Mouse (Mus musculus) right cerebral cortex, adult 18-20 months (tissue): ENCODE measurements around the gene Lpin2.

Experiments used
- DNase-seq: peaks from one replicate; pipeline ENCODE4 v3.0.0; 2022; ENCODE audit warnings: mixed read lengths

Lpin2 gene

DNA sequence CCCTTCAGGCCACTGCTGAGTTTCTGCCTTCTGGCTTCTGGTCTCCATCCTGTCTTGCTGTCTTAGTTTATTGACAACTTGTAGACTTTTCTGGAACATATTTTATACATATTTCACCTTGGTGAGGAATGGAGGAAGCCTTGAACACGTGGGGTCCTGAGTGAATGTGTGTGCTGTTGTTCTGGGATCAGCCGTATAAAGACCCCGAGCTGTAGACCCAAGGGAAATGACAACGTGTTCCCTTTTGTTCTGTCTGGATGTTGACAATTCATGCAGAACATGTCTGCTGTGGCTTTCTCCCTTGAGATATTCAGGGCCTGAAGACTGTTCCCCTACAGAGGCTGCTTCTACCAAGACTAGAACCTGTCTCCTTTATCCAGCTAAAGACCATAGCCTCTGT, 5.0 kb upstream of the Lpin2 start:
- DNase-seq, result no peak

DNA sequence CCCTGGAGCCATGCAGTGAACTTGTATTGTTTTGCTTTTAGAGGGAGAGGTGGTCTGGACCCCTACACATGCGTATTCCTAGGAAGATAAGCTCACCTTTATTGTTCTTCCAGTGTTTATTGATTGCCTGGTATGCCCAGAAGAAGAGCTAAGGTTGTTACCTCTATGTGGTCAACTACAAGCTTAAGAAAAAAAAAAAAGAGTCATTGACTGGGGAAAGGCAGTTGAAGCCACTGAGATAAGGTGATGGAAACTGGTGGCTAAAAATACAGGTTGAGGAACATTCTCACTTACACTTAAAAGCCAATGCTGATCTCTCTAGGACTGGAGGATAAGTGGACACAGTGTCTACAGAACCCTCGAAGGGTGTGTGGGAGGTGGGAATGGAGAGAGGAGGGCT, 4.4 kb upstream of the Lpin2 start:
- DNase-seq, result no peak

DNA sequence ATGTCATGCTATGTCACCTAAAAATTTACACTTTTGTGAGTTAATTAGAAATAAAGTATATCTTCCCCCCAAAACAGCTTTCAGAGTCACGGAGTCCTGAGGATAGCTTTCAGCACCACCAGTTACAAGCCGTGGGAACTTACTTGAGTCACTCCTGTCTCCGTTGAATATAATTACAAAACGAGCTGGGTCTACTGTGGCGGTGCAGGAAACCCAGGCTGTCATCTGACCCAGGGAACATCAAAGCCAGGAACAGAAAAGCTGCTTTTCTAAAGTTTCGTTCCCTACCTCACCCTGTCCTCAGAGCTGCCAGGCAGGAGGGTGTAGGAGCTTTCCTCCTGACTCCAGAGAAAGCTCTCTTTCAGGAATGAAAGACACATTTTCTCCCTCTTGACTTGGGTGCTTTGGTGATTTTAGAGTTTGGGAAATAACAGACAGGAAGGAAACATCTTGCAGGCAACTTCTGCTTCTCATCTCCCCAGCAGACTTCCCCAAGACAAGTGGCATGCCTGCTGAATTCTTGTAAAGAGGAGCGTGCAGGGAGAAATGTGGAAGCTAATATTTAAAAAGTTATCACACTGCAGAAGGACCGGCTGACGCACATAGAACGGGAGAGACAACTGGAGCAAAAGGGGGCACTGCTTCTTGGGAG, 3.7 kb upstream of the Lpin2 start:
- DNase-seq, result no peak

DNA sequence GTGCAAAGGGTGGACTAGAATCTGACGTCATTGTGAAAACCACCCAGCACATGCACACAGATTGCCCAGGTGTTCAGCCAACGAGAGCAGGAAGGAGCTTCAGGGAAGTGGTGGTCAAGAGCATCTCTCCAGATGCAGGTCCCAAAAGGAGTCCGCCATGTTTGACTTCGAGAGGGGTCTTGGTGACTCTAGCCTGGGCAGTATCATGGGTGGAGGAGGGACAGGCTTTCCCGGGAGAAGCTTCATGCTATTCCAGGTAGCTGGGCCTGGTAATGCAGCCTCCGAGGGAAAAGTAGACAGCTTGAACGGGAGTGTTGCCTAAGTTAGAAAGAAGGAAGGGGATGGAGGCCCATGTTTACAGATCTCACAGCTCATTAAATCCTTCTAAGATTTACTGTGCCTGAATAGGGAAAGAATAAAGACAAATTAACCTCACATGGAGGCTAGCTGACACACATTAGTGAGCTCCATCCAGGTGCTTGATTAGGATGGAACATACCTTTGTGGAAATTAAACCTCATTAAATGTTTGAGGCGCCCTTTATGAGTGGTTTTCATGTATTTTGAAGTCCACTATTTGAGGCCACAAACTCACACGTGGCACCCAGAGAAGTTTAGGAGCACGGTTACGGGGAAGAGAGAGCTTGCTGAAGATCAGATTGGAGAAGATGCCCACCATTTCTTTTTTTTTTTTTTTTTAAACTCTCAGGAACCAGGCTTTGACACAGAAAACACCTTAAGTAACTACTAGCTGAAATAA, 2.6 kb upstream of the Lpin2 start:
- DNase-seq, result no peak

DNA sequence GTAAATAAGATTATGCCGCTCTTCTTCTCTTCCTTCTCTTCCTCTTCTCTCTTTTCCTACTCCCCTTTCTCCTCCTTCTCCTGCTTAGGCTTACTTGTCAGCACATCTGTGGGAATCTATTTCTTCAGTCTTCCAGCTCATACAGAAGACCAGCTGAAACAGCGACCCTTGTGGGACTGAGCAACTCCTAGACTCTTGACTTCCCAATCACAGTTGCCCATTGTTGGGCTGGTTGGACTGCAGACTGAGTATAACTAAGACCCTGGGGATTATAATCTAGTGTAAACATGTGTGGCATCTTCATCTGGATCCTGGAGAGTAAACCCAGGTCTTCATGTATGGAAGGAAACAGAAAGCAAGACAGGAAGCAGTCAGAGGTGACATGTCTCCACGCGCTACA, 1.8 kb upstream of the Lpin2 start:
- DNase-seq, result no peak

DNA sequence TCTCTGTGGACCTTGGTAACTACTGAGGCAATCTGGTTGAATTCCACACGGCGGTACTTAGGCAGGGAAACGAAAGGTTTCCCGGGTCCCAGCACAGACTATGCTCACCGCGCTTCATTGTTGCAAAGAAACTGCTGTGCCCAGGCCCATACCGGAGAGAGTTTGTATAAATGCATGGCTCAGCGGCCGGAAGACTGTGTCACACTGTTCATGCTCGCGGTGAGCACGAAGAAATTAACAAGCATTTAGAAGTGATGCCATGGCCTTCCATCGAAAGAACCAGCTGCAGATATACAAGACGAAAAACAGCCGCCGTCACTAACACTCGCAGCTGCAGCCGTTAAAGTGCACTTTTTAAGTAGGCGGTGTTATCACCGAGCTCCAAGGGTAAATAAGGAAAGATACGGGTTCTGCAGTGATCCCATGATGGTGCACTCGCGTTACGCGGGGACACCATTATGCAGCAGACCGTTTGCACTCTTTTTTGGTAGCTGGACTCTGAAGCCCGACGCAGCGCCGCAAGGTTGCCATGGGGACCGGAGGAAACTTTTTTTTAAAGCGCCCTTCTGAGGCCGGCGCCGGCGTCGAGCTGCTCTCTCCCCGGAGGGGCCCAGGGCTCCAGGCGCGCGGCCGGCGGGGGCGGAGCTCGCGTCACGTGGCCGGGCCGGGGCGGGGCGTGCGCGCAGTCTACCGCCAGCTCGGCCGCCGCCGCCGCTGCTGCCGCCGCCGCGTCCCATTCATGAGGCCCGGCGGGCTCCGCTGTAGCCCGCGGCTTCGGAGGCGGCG, 704 bp downstream of the Lpin2 start:
- peak; percentile 93 for DNase-seq

DNA sequence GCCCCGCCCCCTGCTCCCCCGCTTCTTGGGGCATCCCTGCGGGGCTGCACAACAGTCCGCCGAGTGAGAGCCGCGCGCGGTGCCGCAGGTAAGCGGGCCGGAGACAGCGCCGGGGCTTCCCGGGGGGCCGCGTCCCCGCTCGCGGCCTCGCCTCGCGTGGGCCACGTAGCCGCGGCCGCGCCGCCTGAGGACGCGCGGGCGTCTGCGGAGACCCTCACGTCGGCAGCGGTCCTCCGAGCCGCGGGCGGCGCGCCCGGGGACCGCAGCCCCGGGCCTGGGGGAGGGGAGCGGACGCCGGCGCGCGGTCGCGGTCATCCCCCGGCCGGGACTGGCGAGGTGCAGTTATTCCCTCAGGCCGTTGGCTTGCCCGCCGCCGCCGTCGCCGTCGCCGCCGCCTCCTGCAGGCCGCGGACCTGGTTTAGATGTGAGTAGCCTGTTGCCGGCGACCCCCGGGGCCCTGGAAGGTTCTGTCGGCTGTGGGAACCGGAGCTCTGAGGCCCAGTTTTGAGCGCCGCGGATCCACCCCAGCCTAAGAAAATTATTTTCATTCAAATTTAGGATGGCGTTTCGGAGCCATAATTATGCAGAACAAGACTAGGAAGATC, 1.4 kb downstream of the Lpin2 start:
- DNase-seq, result no peak

DNA sequence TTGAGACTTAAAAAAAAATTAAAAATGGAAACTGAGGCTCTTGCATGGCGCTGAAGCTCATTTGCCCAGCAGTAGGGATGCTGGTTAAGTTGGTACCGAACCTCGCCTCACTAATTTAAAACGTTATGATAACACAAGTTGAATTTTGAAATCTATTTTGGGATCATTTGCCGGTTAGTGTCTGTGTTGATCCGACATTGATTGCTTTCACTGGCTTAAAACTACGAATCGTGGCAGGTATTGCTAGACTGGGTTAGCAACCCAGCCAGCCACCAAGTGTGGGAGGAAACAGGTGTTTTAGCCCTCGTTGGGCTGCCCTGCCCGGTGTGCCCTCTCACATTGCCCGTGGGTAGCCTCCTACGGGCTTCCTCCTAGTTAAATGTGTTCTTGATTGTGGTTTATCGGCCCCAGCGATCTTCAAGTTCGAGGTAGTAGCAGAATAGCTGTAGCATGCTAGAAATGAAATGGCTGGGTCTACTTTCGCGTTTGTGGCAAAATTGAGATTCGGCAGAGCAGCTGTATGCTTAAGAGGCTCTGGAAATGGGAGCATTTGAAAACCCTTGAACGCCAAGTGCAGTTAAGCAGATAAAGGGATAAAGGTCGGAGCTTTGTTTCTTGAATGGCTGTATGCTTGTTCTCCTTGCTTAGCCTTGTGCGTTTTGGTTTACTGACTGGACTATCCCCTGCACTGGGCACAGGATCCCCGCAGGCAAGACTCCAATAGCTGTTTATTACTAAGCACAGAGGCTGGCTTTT, 2.2 kb downstream of the Lpin2 start:
- no peak for DNase-seq

DNA sequence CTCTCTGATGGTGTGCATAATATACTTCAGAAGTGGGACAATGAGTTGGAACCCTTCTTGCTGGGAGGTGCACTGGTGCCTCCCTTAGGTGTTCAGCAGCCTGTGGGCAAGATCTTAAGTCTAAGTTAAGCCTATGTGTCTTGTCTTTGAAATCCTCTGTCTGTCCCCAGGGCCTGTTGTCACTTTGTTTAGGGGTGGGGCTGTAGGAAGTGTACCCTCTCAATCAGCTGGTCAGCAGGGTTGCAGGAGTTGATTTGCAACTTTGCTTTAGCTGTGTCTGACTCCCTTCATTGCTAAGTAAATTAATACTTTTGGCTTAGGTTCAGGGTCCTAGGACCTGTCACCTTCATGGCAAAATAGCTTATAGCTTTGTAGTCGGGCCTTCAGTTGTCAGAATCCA, 3.0 kb downstream of the Lpin2 start:
- DNase-seq, result no peak

DNA sequence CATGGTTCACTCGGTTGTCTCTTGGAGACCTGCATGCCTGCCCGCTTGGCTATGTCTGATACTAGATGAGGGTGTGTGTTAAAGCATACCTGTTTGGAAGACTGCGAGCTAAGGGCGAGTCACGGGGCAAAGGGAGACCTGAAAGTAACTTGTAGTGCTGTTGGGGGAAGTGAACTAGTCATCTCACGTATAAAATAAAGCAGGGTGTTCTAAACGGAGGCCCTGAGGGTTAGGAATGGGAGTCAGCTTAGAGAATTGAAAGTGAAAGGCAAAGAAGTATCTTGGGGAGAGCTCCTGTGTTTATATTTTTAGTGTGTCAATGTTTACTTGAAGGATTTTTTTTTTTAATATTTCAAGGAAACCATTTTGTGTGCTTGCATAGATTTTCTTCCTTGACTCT, 8.2 kb downstream of the Lpin2 start:
- no peak for DNase-seq

DNA sequence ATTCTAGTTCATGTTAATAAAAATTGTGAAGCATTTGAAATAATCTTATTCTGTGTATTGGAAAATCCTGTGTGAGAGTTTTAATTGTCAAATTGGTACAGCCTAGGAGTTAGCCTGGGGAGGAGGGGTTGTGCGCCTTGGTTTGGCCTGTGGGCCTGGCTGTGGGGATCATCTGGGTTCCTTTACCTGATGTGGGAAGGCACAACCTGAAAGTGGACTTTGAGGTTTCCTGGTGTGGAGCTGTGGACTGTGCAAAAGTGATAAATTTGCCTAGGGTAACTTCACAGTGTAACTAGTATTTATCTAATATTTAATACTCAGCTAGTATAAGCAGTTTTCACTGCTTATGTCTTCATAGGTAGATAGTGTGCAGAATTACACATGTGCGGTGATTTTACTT, 8.7 kb downstream of the Lpin2 start:
- DNase-seq, result no peak

DNA sequence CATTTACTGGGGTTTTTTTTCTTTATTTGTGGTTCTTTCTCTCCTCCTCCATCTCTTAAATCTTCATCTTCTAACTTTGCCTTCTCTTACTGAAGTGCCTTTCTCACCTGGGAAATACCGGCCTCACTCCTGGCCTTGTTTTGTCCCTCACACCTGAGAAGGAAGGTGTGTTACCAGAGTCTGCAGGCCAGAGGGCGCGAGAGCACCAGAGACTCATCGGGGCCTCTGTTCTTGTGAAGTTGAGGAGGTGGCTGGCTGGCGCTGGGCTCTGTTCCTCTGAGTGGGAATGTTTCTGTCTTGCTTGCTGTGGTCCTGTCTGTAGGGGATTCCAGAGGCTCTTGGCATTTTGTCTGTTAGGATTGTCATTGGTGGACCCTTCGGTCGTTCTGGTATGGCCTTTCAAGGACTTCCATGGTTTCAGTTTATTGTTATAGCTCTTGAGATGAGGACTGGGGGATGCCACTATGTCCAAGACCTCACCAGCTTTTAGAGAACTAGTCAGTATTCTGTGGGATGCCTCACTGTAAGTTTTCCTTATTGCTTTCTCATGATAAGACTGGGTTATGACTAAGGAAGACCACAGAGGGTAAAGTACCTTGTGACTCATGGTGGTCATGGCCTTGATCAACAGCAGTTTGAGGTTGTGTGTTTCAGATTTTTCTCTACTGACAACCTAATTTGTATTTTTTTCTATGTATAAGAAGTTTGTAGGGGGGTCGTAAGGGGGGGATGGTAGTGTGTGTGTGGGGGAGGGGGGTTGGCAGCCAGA, 9.5 kb downstream of the Lpin2 start:
- DNase-seq, result no peak

DNA sequence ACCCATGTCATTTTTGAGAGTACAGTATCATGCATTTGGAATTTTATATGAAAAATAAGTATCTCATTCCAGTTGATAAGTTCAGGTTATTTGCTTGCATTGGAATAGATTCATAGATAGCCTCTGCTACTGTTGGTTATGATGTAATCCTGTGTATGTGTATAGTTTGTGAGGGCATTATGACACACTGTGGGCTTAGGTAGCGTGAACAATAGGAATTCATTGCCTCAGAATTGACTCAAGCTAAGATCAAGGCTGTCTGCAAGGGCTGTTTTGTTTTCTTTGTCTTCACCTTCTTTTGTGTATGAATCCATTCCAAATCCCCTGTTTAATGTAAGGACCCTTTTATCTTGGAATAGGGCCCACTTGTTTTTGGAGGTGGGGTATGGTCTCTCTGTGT, 10.7 kb downstream of the Lpin2 start:
- DNase-seq, result no peak

DNA sequence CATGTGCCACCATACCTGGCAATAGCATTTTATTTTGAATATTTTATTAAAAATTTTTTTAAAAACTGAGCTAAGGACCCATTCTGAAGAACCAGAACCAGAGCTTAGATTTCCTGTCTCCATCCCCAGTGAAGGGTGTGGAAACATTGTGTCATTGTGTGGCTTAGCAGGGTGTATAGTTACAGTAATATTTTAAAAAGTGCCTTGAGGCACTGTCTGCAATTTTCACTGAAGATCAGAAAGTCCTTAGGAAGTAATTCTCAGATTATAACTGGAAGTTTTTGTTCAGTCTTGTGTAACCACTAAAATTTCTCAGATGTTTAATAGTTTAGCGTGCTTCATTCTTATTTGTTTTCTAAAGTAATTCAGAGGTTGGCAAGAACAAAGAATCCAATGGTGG, 11.1 kb downstream of the Lpin2 start:
- DNase-seq, result no peak

DNA sequence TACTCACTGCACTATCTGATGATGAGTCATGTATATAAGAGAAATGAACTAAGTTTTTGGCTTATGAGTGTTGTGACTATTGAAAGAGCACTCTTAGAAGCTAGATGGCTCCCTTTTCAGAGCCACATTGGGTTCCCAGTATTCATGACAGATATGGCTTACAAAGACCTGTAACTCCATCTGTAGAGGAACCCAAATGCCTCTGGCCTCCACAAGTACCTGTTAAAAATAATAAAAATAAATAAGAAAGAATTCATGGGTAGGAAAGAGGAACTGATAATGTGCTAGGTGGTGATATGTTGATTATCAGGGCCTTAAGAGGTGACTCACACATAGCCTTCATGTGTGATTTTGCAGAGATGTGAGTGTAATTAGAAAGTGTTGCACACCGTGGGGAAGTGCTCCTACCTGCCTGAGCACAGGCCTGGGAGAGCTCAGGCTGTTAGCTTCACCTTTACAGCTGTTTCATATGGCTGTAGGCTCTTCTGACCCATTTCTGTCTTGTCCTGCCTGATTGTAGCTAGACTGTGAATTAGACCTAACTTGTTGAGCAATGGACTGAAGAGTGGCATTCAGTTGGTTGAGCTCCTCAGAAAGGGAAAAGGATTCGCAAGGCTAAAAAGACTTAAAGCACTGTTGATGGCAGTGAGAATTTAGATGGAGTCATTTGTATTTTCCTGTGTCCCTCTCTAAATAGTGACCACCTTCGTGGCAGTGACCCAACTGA, 12.7 kb downstream of the Lpin2 start:
- DNase-seq, result no peak

DNA sequence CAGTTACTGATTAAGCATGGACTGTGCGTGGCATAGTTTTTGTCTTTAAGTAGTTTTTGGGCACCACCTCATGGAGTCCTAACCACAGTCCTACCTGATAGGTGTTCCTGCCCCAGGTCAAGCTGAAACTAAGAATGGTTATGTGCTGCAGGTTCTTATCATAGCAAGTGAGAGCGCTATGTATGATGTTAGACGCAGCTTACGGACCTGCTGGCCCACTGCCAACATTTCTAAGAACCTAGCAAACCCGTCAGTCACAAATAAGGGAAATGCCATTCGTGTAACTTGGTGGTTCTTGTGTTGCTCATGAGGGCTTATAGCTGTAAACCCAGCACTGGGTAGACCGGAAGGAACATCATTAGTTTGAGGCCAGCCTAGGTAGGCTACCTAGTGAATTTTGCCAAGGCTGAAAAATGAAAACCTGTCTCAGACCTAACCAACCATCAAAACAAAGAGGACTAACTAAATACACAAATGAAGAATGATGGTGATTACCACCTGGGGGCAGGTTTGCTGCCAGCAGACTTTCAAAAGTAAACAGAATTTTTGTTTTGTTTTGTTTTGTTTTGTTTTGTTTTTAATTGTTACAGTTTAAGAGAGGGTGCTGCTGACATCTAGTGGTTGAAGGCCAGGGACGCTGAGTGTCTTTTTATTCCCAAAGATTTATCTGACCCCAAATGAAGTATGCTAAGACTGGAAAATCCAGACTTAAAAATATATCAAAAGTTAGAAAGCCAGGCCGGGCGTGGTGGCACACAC, 13.5 kb downstream of the Lpin2 start:
- DNase-seq, result no peak

DNA sequence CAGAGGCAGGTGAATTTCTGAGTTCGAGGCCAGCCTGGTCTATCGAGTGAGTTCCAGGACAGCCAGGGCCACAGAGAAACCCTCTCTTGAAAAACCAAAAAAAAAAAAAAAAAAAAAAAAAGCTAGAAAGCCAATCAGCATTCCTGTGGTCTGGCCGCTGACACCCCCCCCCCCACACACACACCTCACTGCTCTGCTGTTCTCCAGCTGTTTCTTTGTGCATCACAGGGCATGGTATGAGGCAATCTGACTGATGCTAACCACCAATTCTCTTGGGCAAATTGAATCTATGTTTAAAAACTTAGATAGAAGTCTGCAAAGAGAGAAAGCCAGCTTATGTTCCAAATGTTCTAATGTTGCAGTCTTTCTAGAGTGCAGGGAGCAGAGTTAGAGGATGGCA, 14.1 kb downstream of the Lpin2 start:
- no peak for DNase-seq

DNA sequence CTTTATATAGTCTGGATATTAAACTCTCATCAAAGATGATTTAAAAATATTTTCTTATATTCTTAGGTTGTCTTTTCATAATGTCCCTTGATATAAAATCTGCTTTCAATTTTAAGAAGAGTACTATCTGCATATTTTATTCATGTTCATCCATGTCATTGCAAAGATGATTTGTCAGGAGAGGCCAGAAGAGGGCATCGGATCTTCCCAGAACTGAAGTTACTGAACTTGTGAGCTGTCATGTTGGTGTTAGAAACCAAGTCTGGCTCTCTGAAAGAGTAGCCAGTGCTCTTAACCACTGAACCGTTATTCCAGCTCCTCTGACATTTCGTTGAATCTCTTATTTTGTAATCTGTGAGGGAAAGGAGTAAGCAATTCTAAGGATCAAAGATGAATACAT, 17.0 kb downstream of the Lpin2 start:
- DNase-seq, result no peak

DNA sequence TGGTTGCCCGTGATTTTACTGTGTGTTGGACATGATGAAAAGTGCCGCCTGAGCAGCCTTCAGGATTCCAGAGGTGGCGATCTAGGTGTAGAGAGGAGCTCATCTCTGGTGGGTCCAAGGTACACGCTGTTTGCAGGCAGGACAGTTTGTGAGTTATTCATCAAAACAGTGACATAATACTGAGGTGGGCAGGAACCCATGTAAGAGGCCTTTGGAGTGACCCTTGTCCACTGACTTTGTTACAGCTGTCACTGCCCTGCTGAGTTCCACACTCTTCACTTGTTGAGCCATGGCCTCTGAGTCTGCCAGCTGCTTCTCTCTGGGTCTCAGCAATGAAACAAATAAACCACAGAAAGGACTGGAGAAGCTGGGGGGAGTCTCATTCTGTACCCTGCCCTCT, 19.8 kb downstream of the Lpin2 start:
- DNase-seq, result no peak

DNA sequence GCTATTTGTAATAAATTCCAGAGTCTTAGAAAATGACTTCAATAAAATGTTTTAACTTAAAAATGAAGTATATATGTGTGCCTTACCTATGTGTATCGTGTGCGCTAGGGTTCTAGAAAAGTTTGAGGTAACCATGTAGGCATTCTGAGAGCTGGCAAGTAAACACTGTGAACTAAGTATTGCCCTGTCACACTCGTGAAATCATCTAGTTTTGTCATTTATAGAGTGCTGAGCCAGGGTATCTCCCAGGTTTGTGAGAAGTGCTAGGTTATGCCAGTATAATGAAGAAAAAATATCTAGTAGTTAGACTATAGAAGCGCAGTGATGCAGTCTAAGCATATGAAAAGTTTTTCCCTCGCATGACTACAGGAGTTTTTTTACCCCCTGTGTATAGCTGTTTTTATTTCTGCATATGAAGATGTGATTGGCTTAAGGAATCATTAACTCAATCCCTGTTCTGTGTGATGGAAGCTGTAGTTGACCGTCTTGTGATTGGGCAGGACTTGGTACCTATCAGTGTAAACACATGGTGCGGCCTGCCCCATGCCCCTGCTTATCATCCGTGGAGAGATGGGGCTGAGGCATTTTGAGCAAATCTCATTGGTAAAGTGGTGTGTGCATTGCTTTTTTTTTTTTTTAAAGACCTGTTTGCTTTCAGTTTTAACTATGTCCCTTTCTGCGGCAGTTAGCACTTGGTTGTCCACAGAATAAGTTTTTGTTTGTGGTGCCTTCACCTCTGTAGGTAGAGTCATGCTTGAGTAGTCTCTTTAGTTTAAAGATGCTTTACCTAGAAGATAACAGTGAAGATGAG, 21.8 kb downstream of the Lpin2 start:
- no peak for DNase-seq
